Mouse (Mus musculus): Measurements from ENCODE around the gene Nup85.

The Nup85 gene

GRCm38 (mm10) chr11:115632247-115632646, 68.0 kb downstream of the Nup85 start:
- no peak for DNase-seq (ENCODE audit: extremely low read depth, low read depth)

DNA sequence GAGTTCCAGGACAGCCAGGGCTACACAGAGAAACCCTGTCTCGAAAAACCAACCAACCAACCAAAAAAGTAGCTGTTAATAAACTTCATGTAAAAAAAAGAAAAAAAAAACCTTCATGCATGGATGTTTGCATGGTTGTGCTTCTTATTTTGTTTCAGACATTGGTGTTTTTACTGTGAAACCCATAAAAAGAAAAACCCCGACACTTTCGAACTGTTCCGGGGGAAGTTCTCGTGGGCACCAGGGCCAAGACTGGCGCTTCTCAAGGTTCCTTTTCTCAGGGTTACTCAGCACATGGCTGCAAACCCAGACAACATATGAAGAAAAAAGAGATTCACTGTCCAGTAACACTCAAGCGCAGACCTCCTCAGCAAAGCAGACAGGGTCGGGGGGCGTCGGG, 68.6 kb downstream of the Nup85 start:
- DNase-seq (ENCODE audit: extremely low read depth, low read depth), result no peak
